Mouse (Mus musculus) forebrain, embryonic 16.5 days (tissue): ENCODE measurements at regions not wholly inside any gene's neighbourhood (a gene's known extent, or its start where the extent isn't known, plus 50 kb on each side); places are given as distances from the start of the nearest gene placed in this dataset.
"Not testable (repeated sequence)": the region's sequence is repeated elsewhere in the genome, so short reads cannot be mapped to it uniquely, and the experiment has no call there.

Experiments used
- ATAC-seq: fragments of 200-750 bp; cut with Nextera tagmentation; 2 replicates; pipeline ENCODE4 v1.8.0; 2017; ENCODE audit warnings: mild to moderate bottlenecking, moderate library complexity
- H3K27ac ChIP-seq: fragments of 300-500 bp; sonication (generic); 2 replicates; pipeline ENCODE4 v1.5.1; 2014; ENCODE audit warnings: low read length, control low read depth
- H3K27me3 ChIP-seq: fragments of 300-500 bp; sonication (generic); replicated peaks from 2 replicates; pipeline ENCODE4 v1.6.1; 2014; ENCODE audit warnings: low read length; ENCODE audit not compliant: control insufficient read depth, insufficient read depth
- H3K36me3 ChIP-seq: fragments of 300-500 bp; sonication (generic); 2 replicates; pipeline ENCODE4 v1.6.1; 2014; ENCODE audit not compliant: control insufficient read depth, insufficient read depth
- H3K4me1 ChIP-seq: fragments of 300-500 bp; sonication (generic); replicated peaks from 2 replicates; pipeline ENCODE4 v1.6.1; 2014; ENCODE audit warnings: low read length; ENCODE audit not compliant: control insufficient read depth, insufficient read depth
- H3K4me2 ChIP-seq: fragments of 300-500 bp; sonication (generic); 2 replicates; pipeline ENCODE4 v1.6.1; 2014; ENCODE audit warnings: mild to moderate bottlenecking, low read length, control low read depth
- H3K4me3 ChIP-seq: fragments of 300-500 bp; sonication (generic); replicated peaks from 2 replicates; pipeline ENCODE4 v1.5.1; 2014; ENCODE audit warnings: mild to moderate bottlenecking, low read length, control low read depth
- H3K9ac ChIP-seq: fragments of 300-500 bp; sonication (generic); replicated peaks from 2 replicates; pipeline ENCODE4 v1.6.1; 2014; ENCODE audit warnings: low read depth, low read length, control low read depth
- H3K9me3 ChIP-seq: fragments of 300-500 bp; sonication (generic); 2 replicates; pipeline ENCODE4 v1.6.1; 2016; ENCODE audit warnings: low read length; ENCODE audit not compliant: control insufficient read depth
- WGBS: fragments of 180-500 bp; shearing (Covaris S2); extraction: QIAGEN DNeasy Blood & Tissue Kit; methylation state at CpG from one replicate; pipeline ENCODE4 v1.1.7; 2014; 5-methylcytosine and 5-hydroxymethylcytosine counted together

DNA sequence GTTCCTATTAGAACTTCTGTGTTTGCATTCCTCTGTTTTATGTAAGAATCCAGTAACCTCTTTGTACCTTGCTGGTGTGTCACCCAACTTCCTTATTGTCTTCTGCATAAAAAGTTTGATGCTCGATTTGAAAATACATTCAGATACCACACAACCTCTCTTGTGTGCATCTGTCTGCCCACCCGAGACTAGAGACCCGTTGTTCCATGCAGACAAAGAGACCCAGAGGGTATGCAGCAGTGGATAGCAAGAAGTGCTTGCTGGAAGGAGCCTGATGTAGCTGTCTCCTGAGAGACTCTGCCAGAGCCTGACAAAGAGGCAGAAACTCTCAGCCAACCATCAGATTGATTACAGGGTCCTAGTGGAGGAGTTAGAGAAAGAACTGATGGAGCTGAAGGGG, 997.8 kb downstream of the Dnajb9 start:
- not testable (repeated sequence) for H3K27ac ChIP-seq, H3K4me3 ChIP-seq, H3K4me1 ChIP-seq, ATAC-seq, H3K4me2 ChIP-seq, H3K27me3 ChIP-seq, H3K9ac ChIP-seq, H3K9me3 ChIP-seq, H3K36me3 ChIP-seq
- whole genome bisulfite sequencing: 76% methylated on average over 3 of the region's 3 CpGs

DNA sequence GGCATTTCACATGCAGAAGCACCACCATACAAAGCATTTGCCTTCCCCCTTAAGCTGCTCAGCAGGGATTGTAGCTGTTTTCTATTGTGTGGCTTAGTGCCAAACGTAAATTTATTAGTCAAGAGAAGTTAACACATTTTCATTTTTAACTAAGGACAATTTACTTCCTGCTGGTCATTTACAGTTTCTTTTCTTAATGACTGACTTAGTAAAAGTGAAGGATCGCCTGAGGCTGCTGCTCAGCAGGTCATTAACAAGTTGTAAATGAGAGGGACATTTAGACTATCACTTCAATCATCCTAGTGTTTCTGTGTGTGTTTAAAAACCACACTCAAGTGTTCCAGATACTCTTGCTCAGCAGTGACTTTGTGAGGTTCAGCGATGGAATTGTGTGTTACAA, 1005.5 kb downstream of the Dnajb9 start:
- Histone ChIP-seq H3K9me3 (no peaks in the 10 kb centered on the region), H3K9ac (no peak overlapping the region), H3K4me2 (no peak overlapping the region), H3K4me3 (no peak overlapping the region), H3K4me1 (no peaks in the 10 kb centered on the region), H3K27ac (no peak overlapping the region), H3K36me3 (no peaks in the 10 kb centered on the region), H3K27me3 (no peaks in the 10 kb centered on the region)
- ATAC-seq: no peak
- 12% methylated on average over 3 of the region's 3 CpGs for WGBS
